Mouse (Mus musculus): ENCODE data around the gene Mapk1ip1l.

DNA sequence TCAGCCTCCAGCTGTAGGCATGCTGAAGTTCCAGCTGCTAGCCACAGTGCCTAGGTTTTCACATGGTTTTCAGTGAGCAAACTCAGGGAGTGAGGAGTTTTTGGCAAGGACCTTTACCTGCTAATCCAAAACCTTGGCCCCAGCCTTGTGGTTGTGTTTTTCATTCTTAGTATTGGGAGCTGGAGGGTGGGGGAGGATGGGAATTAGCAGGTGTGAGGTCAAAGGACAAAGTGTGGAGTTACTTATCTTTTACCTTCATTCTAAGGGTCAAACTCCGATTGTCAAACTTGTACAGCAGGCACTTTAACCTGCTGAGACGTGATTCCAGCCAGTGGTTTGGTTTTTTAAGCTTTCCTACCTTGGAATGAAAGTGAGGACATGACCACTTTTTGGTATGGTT lies 1.8 kb upstream of the Mapk1ip1l start:
- TF ChIP-seq ZC3H11A (IDR thresholded peaks at IDR 0.05; ENCODE audit: borderline replicate concordance, low read depth, low read length) (no peak), MAFK (IDR thresholded peaks at IDR 0.05; ENCODE audit: insufficient read depth, low read depth, low read length) (no peak)
